Mouse (Mus musculus) CD8-positive naive resting alpha-beta T cell, adult 2 months (primary cell): ENCODE data around the gene Ncapg.
"Not testable (repeated sequence)": the region's sequence is repeated elsewhere in the genome, so short reads cannot be mapped to it uniquely, and the experiment has no call there.

Experiments
- DNase-seq, 2 experiments: peaks; one replicate each; pipeline ENCODE4 v3.0.0; 2022; ENCODE audit warnings: low read depth in 2 of 2, low spot score in 2 of 2

Ncapg gene

DNA sequence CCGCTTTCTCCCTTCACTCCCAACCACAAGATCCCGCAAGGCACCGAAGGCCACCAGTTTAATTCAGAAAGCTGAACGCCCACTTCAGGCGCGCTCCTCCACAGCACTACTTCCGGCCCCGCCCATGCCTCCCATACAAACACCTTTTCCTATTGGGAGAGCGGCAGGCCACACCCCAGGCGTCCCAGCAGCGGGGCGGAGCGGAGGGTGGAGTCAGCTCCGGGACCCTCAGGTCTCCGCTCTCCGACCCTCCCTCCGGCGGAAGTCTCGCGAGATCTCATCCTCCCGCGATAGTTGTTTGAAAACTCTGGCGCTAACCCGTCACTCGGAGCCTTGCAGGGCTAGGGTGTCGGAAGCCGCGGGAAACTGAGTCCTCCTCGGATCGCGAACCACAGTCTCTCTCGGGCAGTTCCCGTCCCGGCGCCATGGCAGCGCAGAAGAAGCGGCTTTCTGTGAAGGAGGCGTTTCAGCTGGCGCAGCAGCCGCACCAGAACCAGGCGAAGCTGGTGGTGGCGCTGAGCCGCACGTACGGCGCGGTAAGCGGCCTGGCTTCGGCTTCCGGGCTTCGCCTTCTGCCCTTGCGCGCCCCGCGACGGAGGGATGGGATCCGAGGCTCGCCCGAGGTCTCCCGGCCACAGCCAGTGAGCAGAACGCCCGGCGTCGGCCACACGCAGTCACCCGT, at the start of gene Ncapg:
Gene Ncapg, plus strand, starts transcription at position 322 of the 682 bp plus-strand sequence.
- peak; percentile 99 for DNase-seq

GRCm38 (mm10) chr5:45621511-45621910, 48.2 kb upstream of the Ncapg start:
- DNase-seq: no peak

DNA sequence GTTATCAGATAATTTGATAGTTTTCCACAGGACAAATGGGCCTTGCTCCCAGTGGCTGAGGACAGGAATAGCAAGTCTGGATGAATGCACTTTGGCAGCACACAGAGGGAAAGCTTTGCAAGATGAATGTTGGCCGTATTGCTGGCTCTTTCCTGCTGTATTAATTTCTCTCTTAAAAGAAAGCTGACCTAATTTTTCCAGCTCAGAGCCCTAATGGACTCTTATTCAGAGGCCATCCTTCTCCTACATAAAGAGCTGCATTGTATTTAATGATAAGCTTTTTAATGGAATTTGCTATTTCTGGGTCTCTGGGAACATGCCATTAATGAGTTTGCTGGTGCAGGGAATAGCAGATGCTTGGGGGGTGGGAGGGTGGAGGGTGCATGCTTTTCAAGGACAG, 41.9 kb upstream of the Ncapg start:
- no peak for DNase-seq

- no peak for DNase-seq
These were observed 40.2 kb upstream of the Ncapg start for GRCm38 (mm10) chr5:45629470-45629869.

GRCm38 (mm10) chr5:45638378-45638777, 31.3 kb upstream of the Ncapg start:
- no peak for DNase-seq

DNA sequence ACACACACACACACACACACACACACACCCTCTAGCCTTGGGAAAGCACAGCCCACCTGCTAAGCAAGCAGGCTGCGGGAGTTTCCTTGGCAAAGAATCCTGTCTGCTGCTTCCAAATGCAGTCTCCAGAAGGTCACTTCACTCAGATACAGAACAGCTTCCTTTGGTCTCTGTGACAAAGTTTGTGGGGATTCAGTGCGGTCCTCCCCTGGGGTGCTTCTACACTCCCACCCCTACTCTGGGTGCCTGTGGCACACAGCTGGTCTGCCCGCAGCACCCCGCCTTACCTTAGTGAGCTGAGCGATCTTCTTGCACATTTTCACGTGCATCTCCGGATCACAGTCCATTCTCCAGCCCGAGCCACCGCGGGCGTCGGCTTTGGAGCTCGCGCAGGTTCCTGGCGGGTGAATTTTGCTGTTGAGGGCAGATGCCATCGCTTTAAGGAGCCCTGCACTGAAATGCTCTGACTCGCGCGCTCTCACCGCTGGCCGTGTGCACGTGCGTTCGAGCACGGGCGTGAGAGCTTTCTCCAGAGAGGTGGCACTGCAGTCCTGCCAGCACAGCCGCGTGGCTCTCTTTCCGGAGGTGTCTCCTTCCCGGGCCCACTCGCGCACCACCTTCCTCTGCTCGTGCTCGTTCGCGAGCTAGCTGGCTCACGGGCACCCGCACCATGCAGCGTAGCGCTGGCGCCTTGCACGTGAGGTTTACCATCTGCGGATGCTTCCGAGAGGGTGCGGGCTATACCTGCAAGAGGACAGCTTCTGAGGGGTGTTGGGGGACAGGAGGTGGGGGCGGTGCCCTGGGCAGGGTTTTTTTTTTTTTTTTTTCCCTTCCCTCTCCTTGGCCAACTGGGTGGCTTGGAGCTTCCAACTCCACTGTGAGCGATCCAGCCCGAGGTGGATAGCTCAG, 30.7 kb upstream of the Ncapg start, which contains the start of gene Fam184b:
Gene Fam184b, minus strand, starts transcription at position 809 of the 909 bp plus-strand sequence.
- DNase-seq: peak; percentile 6 to 12

DNA sequence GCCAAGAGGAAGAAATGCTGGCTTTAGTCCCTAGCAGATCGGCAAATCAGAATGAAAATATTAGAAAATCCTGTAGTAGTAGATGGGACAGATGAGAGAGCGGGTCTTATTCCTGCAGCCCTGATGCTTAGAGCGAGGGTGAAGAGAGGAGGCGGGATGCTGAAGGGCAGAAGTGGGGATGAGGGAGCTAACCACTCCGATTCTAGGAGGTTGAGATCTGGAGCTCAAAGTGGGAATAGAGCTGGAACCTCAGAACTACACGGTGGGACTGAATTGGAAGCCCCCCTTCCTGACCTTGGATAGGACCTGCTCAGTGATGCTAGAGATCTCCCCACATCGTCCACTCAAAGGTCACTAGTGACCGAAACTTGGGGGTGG, 30.0 kb upstream of the Ncapg start:
- DNase-seq: no peak

- no peak for DNase-seq
These were observed 18.6 kb upstream of the Ncapg start for GRCm38 (mm10) chr5:45651026-45651703.

DNA sequence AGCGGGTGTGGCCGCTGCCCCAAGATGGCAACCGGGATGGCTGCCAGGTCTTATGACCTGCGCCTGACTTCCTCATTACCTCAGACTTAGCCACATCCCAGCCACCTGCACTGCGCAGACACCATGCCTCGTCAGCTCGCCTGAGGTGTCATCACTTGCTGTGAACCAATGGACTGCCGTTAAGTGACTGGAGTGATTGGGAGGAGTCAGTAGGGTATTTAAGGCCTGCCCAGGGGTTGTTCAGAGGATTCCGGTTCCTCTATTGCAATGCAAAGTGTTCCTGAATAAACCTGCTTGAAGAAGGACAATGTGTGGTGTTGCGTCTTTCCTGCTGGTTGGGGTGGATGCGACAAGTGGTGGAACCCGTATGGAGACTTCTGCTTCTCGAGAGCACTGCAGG, 11.3 kb upstream of the Ncapg start:
- not testable (repeated sequence) for DNase-seq

DNA sequence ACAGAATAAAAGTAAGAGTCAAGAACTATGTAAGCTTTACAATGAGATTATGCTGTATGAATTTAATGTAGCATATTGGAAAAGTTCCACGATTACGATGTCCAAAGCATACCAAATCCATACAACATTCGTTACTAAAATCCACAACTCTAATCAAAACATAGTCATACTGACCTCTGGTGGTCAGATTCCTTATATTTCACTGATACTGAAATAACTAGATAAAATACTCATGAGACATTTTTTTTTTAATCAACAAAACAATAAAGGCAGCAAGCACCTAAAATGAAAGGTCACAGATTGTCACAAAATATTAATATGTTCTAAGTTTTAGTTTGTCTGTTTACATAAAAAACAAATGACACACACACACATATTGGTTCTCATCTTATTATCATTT, 1.4 kb upstream of the Ncapg start:
- no peak for DNase-seq

- DNase-seq: no peak
These were observed 888 bp upstream of the Ncapg start for GRCm38 (mm10) chr5:45668831-45669230.

DNA sequence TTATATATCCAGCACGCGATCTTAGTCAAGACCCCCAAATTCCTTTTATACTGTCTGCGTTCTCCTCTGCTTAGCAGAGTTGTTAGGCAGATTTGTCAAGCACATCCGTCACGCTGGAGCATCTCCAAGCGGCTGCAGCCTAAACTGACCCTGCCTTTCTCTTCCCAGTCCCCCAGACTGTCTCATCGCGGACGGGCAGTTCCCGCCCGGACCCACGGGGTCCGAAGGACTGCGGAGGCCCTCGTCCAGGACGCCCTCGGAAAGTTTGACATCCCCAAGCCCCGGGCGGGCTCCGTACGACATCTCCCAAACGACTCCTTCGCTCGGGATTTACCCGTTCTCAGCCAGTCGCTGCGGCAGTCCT, 503 bp upstream of the Ncapg start:
- no peak for DNase-seq

DNA sequence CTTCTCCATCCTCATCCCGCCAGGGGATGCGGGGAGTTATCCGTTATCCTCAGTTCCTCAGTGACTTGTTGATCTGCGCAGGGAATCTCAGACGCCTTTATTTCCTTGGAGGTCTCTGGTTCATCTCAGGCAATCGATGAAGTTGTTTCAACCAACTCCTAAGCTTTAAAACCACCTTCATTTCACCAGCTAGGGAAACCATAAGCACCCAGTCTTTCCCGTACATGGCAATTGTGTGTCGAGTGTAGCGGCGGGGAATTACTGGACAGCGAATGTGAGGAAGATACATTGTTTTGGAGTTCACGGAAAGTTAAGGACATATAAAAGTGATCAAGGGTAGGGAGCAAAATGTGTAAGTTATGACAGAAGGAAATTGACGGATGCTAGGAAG, 556 bp downstream of the Ncapg start:
- no peak for DNase-seq

DNA sequence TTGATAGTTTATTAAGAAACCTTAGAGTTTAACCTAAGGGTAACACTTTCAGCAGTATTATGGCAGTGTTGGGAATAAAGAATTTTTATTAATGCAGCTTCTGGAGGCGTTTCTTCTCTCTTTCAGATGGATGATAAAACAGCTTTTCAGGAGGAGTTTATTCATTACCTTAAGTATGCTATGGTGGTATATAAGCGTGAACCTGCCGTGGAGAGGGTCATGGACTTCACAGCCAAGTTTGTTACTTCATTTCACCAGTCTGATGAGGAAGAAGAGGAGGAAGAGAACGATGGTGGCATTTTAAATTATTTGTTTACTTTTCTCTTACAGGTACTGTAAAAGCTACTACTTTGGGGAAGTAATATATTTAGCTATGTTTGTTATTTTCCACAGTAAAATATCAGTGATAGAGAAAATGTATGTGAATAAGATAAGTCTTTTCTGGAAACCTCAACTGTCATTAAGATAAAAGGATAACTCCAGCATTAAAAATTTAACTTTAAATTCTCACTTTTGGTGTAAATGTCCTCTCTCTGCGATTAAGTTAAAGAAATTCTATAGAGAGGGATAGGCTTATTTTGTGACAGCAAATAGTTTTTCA, 1.3 kb downstream of the Ncapg start:
- no peak for DNase-seq

- no peak for DNase-seq
These were observed 5.3 kb downstream of the Ncapg start for GRCm38 (mm10) chr5:45675032-45675431.

- DNase-seq: no peak
These were observed 7.9 kb downstream of the Ncapg start for GRCm38 (mm10) chr5:45677639-45678038.

DNA sequence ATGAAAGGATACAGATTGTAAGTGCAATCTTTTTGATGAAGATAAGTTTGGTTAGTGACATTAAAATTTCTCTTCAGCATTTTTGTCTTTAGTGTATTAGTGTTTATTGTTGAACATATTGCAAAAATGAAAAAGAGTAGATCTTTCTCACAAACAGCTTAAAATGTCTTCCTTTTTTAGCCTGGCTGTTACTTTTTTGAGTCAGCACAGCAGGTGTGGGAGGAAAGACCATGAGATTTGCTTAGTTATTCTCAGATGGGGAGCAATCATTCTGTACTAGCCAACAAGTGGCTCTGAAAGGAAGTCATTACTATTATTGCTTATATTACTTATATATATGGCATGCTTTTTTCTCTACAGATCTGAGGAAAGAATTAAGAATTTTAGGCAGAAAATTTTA, 10.2 kb downstream of the Ncapg start:
- DNase-seq: no peak

GRCm38 (mm10) chr5:45683388-45683787, 13.7 kb downstream of the Ncapg start:
- no peak for DNase-seq

GRCm38 (mm10) chr5:45685243-45685642, 15.5 kb downstream of the Ncapg start:
- DNase-seq: no peak

DNA sequence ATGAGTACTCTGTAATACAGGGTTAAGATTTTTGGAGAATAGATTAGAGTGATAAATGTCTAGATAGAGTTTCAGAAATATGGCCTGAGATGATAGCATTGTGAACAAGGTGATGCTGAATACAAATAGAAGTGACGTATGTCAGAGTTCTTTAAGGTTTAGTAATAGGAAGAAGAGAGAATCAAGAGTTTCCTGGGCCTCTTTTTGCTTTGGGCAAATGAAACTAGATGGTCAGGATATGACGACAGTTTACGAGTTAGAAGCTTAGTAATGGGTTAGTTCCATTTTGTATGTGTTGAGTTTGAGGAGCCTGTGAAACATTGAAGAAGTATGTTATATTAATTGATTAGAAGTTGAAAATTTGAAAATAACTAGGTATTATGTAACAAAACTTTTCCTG, 16.5 kb downstream of the Ncapg start:
- no peak for DNase-seq

GRCm38 (mm10) chr5:45689152-45689551, 19.4 kb downstream of the Ncapg start:
- no peak for DNase-seq
